Mouse (Mus musculus) testis, adult 2 months (tissue): ENCODE results near the gene Patj. TPM values are rescaled to one million over a fixed set of nuclear protein-coding genes. Genes with fewer than 3 reads are reported as not detected.
"Not testable (repeated sequence)": the region's sequence is repeated elsewhere in the genome, so short reads cannot be mapped to it uniquely, and the experiment has no call there.

ENCODE experiments used
- H3K27ac ChIP-seq: fragments of 200-500 bp; 2 replicates; pipeline ENCODE4 v1.5.1; 2012; ENCODE audit warnings: low read depth, low read length; ENCODE audit not compliant: control insufficient read depth, insufficient read depth
- H3K27me3 ChIP-seq: fragments of 200-500 bp; 2 replicates; pipeline ENCODE4 v1.6.1; 2012; ENCODE audit warnings: mild to moderate bottlenecking, low read length, moderate library complexity; ENCODE audit not compliant: control insufficient read depth, insufficient read depth
- H3K36me3 ChIP-seq: fragments of 200-500 bp; 2 replicates; pipeline ENCODE4 v1.6.1; 2012; ENCODE audit warnings: mild to moderate bottlenecking, low read length; ENCODE audit not compliant: control insufficient read depth, insufficient read depth
- H3K4me1 ChIP-seq: fragments of 200-500 bp; 2 replicates; pipeline ENCODE4 v1.6.1; 2012; ENCODE audit warnings: low read length; ENCODE audit not compliant: control insufficient read depth, insufficient read depth
- H3K4me3 ChIP-seq: fragments of 200-500 bp; 2 replicates; pipeline ENCODE4 v1.5.1; 2012; ENCODE audit warnings: low read depth, mild to moderate bottlenecking, low read length, moderate library complexity, mixed read lengths; ENCODE audit not compliant: control insufficient read depth
- CTCF ChIP-seq: fragments of 200-500 bp; IDR thresholded peaks from 2 replicates; pipeline ENCODE4 v1.5.1; 2012; ENCODE audit warnings: low read depth, mild to moderate bottlenecking, inconsistent platforms, low read length, moderate library complexity; ENCODE audit not compliant: control insufficient read depth, insufficient read depth, insufficient replicate concordance
- POLR2A ChIP-seq: fragments of 200-500 bp; IDR thresholded peaks from 2 replicates; pipeline ENCODE4 v1.6.1; 2012; ENCODE audit warnings: low read depth, mild to moderate bottlenecking, inconsistent platforms, low read length, moderate library complexity; ENCODE audit not compliant: control insufficient read depth
- polyA plus RNA-seq: library from polyadenylated mRNA; depleted of rRNA; stranded (reverse); fragments of >200 nt; gene quantifications from 2 replicates; pipeline ENCODE4 v1.2.3, GENCODE M21; 2012

Gene Patj
- polyA plus RNA-seq, 1 experiment = 5.9 TPM

GRCm38 (mm10) chr4:98620986-98621784, 225.6 kb downstream of the Patj start:
- H3K4me3 ChIP-seq = no peak overlapping the region
- no peak overlapping the region for H3K27ac ChIP-seq
- no peaks in the 10 kb centered on the region for H3K27me3 ChIP-seq
- H3K36me3 ChIP-seq = no peaks in the 10 kb centered on the region
- TF ChIP-seq POLR2A = no peak
- no peak for TF ChIP-seq CTCF
- no peaks in the 10 kb centered on the region for H3K4me1 ChIP-seq

- H3K36me3 ChIP-seq = no peaks in the 10 kb centered on the region
- H3K27me3 ChIP-seq = no peaks in the 10 kb centered on the region
- TF ChIP-seq POLR2A = no peak
Measured at GRCm38 (mm10) chr4:98622180-98622579, 226.6 kb downstream of the Patj start.

GRCm38 (mm10) chr4:98622996-98623673, 227.6 kb downstream of the Patj start:
- H3K36me3 ChIP-seq = no peaks in the 10 kb centered on the region
- no peak overlapping the region for H3K4me3 ChIP-seq
- no peaks in the 10 kb centered on the region for H3K27me3 ChIP-seq
- H3K4me1 ChIP-seq = no peaks in the 10 kb centered on the region
- no peak overlapping the region for H3K27ac ChIP-seq
- TF ChIP-seq CTCF (no peak), POLR2A (no peak)

More at GRCm38 (mm10) chr4:98622180-98622579, 226.6 kb downstream of the Patj start:
- no peak overlapping the region for H3K27ac ChIP-seq
- no peak overlapping the region for H3K4me3 ChIP-seq
- no peaks in the 10 kb centered on the region for H3K4me1 ChIP-seq

GRCm38 (mm10) chr4:98628286-98628685, 232.7 kb downstream of the Patj start:
- no peak for TF ChIP-seq POLR2A
- TF ChIP-seq CTCF = no peak
- no peaks in the 10 kb centered on the region for H3K27me3 ChIP-seq
- no peak overlapping the region for H3K27ac ChIP-seq
- H3K4me3 ChIP-seq = no peak overlapping the region
- no peaks in the 10 kb centered on the region for H3K4me1 ChIP-seq
- H3K36me3 ChIP-seq = no peaks in the 10 kb centered on the region

- not testable (repeated sequence) for H3K27ac ChIP-seq, H3K4me1 ChIP-seq, H3K27me3 ChIP-seq, H3K36me3 ChIP-seq, H3K4me3 ChIP-seq
Measured at GRCm38 (mm10) chr4:98629217-98629616, 233.6 kb downstream of the Patj start.

- Histone ChIP-seq H3K27ac (no peak overlapping the region), H3K36me3 (no peaks in the 10 kb centered on the region), H3K27me3 (no peaks in the 10 kb centered on the region), H3K4me3 (no peak overlapping the region), H3K4me1 (no peaks in the 10 kb centered on the region)
- TF ChIP-seq POLR2A = no peak
- no peak for TF ChIP-seq CTCF
Measured at GRCm38 (mm10) chr4:98635140-98635837, 239.7 kb downstream of the Patj start.

GRCm38 (mm10) chr4:98638731-98639130, 243.1 kb downstream of the Patj start:
- H3K4me1 ChIP-seq = no peaks in the 10 kb centered on the region
- no peaks in the 10 kb centered on the region for H3K27me3 ChIP-seq
- H3K4me3 ChIP-seq = no peak overlapping the region
- no peak for TF ChIP-seq POLR2A
- TF ChIP-seq CTCF = no peak
- H3K36me3 ChIP-seq = no peaks in the 10 kb centered on the region
- H3K27ac ChIP-seq = no peak overlapping the region
